Mouse (Mus musculus) CH12.LX (cell line): Measurements from ENCODE around the gene Pou5f1.

Source experiments
- CTCF ChIP-seq, 2 experiments: IDR thresholded peaks in 1 of 2; conservative IDR thresholded peaks in 1 of 2; 2 replicates each; pipeline ENCODE4 v1.5.1; 2011 to 2012; ENCODE audit warnings: low read depth in 2 of 2, low read length in 2 of 2, improper control_type of control experiment in 1 of 2, inconsistent platforms in 1 of 2, mild to moderate bottlenecking in 1 of 2, moderate library complexity in 1 of 2
- MAFK ChIP-seq: IDR thresholded peaks from 2 replicates; pipeline ENCODE4 v1.6.1; 2011; ENCODE audit warnings: low read length, improper control_type of control experiment; ENCODE audit not compliant: insufficient replicate concordance
- POLR2A ChIP-seq: IDR thresholded peaks from 2 replicates; pipeline ENCODE4 v1.6.1; 2011; ENCODE audit warnings: low read depth, mild to moderate bottlenecking, improper control_type of control experiment, low read length
- RCOR1 ChIP-seq: conservative IDR thresholded peaks from 2 replicates; pipeline ENCODE4 v1.6.1; 2012; ENCODE audit warnings: low read depth, mild to moderate bottlenecking, inconsistent platforms, low read length, improper control_type of control experiment
- SMC3 ChIP-seq: IDR thresholded peaks from 2 replicates; pipeline ENCODE4 v1.6.1; 2011; ENCODE audit warnings: low read depth, low read length, improper control_type of control experiment
- TBP ChIP-seq: conservative IDR thresholded peaks from 2 replicates; pipeline ENCODE4 v1.6.1; 2011; ENCODE audit warnings: low read depth, low read length, improper control_type of control experiment
- TCF12 ChIP-seq: IDR thresholded peaks from 2 replicates; pipeline ENCODE4 v1.6.1; 2014; ENCODE audit warnings: low read depth, mild to moderate bottlenecking, inconsistent platforms, low read length, improper control_type of control experiment

- no peak for TF ChIP-seq CTCF (conservative IDR thresholded peaks at IDR 0.05 in 1 of 2, IDR thresholded peaks at IDR 0.05 in 1 of 2; ENCODE audit: low read depth in 2 of 2, low read length in 2 of 2)
- TF ChIP-seq TBP, result no peak
- TF ChIP-seq TCF12, result no peak
- TF ChIP-seq RCOR1, result no peak
- no peak for TF ChIP-seq POLR2A
- no peak for TF ChIP-seq SMC3
- no peak for TF ChIP-seq MAFK
Measured at GRCm38 (mm10) chr17:35505776-35506175, at the start of gene Pou5f1.
